Mouse (Mus musculus): ENCODE data around the gene Eogt. TPM values are rescaled to one million over a fixed set of nuclear protein-coding genes. Genes with fewer than 3 reads are reported as not detected.

Eogt gene
- polyA plus RNA-seq, 1 experiment from 2014 or later: 27.8 TPM

DNA sequence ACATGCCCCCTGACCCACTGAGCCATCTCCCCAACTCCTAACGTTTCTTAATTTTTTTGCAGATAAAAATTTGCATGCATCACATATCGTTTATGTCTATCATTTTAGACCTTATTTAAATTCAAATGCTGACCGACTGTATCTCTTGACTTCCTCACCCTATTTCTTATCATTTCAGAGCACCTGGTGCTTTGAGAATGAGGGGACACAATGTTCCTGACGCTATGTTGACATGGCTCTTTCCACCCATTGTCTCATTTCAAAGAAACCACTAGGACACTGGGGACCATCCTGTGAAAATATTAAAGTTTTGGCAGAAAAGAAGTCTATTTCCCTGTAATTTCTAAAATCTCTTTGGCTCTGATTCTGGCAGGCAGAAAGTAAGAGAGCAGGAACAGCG is 32.1 kb downstream of the Eogt start:
- Histone ChIP-seq H3K36me3 (ENCODE audit: control insufficient read depth, insufficient read depth, low read length) (peaks cover 26% of the 10 kb centered on the region), H3K27ac (ENCODE audit: low read length) (no peak overlapping the region), H3K4me3 (ENCODE audit: low read length) (no peak overlapping the region), H3K4me1 (replicated peaks; ENCODE audit: control insufficient read depth, insufficient read depth, low read length) (no peaks in the 10 kb centered on the region), H3K9me3 (ENCODE audit: control insufficient read depth, low read length) (no peaks in the 10 kb centered on the region), H3K27me3 (ENCODE audit: control insufficient read depth, insufficient read depth, low read depth, low read length) (no peaks in the 10 kb centered on the region), H3K4me2 (ENCODE audit: low read depth, low read length) (no peak overlapping the region), H3K9ac (ENCODE audit: low read length) (no peak overlapping the region)
- 74% methylated on average over 5 of the region's 5 CpGs for WGBS
- no peak for ATAC-seq (ENCODE audit: low read depth)

DNA sequence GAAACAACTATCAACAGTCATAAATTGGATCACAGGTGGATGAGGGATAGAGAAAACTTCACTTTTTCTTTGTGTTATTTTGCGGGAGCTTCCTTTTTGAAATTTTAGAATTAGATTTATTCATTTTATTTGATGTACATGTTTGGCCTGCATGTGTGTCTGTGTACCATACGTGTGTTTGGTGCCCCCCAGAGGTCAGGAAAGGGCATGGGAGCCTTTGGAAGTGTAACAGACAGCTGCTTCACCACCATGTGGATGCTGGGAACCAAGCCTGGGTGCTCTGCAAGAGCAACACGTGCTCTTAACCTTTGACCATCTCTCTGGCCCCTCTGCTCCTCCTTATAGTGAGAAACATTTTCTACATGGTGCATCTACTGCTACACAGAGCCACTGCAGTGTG is 34.2 kb downstream of the Eogt start:
- no peak for ATAC-seq (ENCODE audit: low read depth)
- Histone ChIP-seq H3K9ac (ENCODE audit: low read length) (no peak overlapping the region), H3K4me2 (ENCODE audit: low read depth, low read length) (no peak overlapping the region), H3K4me1 (replicated peaks; ENCODE audit: control insufficient read depth, insufficient read depth, low read length) (no peaks in the 10 kb centered on the region), H3K27me3 (ENCODE audit: control insufficient read depth, insufficient read depth, low read depth, low read length) (no peaks in the 10 kb centered on the region), H3K4me3 (ENCODE audit: low read length) (no peak overlapping the region), H3K27ac (ENCODE audit: low read length) (no peak overlapping the region), H3K36me3 (ENCODE audit: control insufficient read depth, insufficient read depth, low read length) (peaks cover 29% of the 10 kb centered on the region), H3K9me3 (ENCODE audit: control insufficient read depth, low read length) (no peaks in the 10 kb centered on the region)
- WGBS: 61% methylated on average over 3 of the region's 3 CpGs

DNA sequence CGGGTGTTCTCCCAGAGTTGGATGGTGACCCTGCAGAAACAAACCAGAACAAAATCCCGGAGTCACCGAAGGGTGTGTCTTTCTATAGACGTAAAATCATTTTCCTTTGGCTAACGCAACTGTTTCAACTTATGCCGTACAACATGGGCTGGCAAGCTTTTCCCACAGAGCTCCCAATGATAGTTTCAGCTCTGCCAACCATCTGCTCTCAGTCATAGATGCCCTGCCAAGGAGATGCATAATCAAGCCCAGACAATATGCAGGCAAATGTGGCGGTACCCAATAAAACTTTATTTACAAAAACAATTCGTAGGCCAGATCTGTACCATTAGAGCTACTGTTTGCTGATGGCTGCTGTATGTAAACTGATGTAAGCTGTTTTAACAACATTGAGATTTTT is 36.8 kb downstream of the Eogt start:
- H3K27me3 ChIP-seq (ENCODE audit: control insufficient read depth, insufficient read depth, low read depth, low read length): no peaks in the 10 kb centered on the region
- H3K27ac ChIP-seq (ENCODE audit: low read length): no peak overlapping the region
- no peak overlapping the region for H3K4me3 ChIP-seq (ENCODE audit: low read length)
- ATAC-seq (ENCODE audit: low read depth): no peak
- H3K9ac ChIP-seq (ENCODE audit: low read length): no peak overlapping the region
- no peaks in the 10 kb centered on the region for H3K9me3 ChIP-seq (ENCODE audit: control insufficient read depth, low read length)
- H3K4me2 ChIP-seq (ENCODE audit: low read depth, low read length): no peak overlapping the region
- WGBS: 90% methylated on average over 8 of the region's 8 CpGs
- peaks cover 23% of the 10 kb centered on the region for H3K36me3 ChIP-seq (ENCODE audit: control insufficient read depth, insufficient read depth, low read length)
- H3K4me1 ChIP-seq (replicated peaks; ENCODE audit: control insufficient read depth, insufficient read depth, low read length): no peaks in the 10 kb centered on the region

DNA sequence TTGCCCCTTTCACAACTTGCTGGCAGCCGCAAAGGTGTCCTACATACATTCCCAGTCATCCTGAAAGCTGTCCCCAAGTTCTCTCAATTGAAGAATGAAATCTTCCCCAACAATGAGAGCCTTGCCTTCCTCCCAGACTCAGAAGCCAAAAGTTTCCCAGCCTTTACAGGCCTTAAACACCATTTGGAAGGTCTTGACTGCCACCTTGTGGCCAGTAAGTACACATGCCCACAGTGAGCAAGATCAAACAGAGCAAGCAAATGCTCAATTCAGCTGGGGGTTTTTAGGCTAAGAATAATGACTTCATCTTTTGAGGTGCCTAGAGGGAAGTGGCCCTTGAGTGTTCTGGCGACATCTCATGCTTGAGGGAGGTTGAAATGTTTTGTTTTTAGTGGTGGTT is 42.2 kb downstream of the Eogt start:
- 0 out of 2 replicates have a peak, but pooled peaks cover 2% of the 10 kb centered on the region for H3K36me3 ChIP-seq (ENCODE audit: control insufficient read depth, insufficient read depth, low read length)
- H3K9me3 ChIP-seq (ENCODE audit: control insufficient read depth, low read length): no peaks in the 10 kb centered on the region
- no peak overlapping the region for H3K4me2 ChIP-seq (ENCODE audit: low read depth, low read length)
- ATAC-seq (ENCODE audit: low read depth): peak; percentile 87
- WGBS: 18% methylated on average over 2 of the region's 2 CpGs
- H3K4me3 ChIP-seq (ENCODE audit: low read length): no peak overlapping the region
- H3K4me1 ChIP-seq (replicated peaks; ENCODE audit: control insufficient read depth, insufficient read depth, low read length): no peaks in the 10 kb centered on the region; the same call in 1 of the 2 replicates
- H3K9ac ChIP-seq (ENCODE audit: low read length): no peak overlapping the region
- no peak overlapping the region for H3K27ac ChIP-seq (ENCODE audit: low read length)
- H3K27me3 ChIP-seq (ENCODE audit: control insufficient read depth, insufficient read depth, low read depth, low read length): peaks cover 6% of the 10 kb centered on the region; the same call in 1 of the 2 replicates

DNA sequence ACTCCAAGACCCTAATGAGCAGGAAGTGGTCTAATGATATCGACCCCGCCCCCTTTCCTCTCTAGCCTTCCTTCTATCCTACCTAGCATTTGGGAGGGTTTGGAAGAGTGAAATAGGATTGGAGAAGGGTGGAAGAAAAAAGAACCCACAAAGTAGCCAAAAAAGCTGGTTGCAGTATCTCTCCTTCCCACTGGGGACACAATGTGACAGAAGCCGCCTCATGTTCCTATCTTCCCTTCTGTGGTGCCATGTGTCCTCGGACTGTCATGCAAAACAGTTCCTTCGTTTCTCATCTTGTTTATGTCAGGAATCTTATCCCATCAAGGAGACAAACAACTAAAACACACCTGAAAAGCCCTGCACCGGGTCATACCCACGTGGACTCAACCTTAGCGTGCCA is 42.9 kb downstream of the Eogt start:
- Histone ChIP-seq H3K27me3 (ENCODE audit: control insufficient read depth, insufficient read depth, low read depth, low read length) (peaks cover 6% of the 10 kb centered on the region; the same call in 1 of the 2 replicates), H3K9me3 (ENCODE audit: control insufficient read depth, low read length) (no peaks in the 10 kb centered on the region), H3K4me3 (ENCODE audit: low read length) (no peak overlapping the region), H3K9ac (ENCODE audit: low read length) (no peak overlapping the region), H3K4me1 (replicated peaks; ENCODE audit: control insufficient read depth, insufficient read depth, low read length) (no peaks in the 10 kb centered on the region; the same call in 1 of the 2 replicates), H3K27ac (ENCODE audit: low read length) (no peak overlapping the region), H3K36me3 (ENCODE audit: control insufficient read depth, insufficient read depth, low read length) (no peaks in the 10 kb centered on the region), H3K4me2 (ENCODE audit: low read depth, low read length) (no peak overlapping the region)
- no peak for ATAC-seq (ENCODE audit: low read depth)
- WGBS: 65% methylated on average over 8 of the region's 8 CpGs

DNA sequence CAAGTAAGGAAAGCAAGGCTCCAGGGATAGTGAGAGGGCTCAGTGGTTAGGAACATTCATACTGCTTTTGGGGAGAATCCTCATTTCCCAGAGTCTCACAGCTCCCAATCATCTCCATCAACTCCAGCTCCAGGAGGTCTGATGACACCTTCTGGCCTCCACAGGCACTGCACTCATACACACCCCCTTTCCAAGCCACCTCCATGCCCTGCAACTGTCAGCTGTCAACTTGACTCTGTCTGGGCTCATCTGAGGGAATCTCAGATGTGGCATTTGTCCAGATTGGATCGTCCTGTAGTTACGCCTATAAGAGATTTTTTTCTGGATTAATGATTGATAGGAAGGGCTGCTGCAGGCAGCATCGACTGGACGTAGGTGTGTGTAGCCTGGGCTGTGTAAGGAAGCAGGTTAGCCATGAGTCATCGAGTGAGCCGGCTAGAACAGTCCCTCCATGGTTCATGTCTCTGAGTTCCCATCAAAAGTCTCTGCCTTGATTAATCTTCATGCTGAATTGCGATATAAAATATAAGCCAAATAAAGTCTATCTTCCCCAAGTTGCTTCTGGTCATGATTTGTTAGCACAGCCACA is 44.6 kb downstream of the Eogt start:
- H3K36me3 ChIP-seq (ENCODE audit: control insufficient read depth, insufficient read depth, low read length): no peaks in the 10 kb centered on the region
- H3K9me3 ChIP-seq (ENCODE audit: control insufficient read depth, low read length): no peaks in the 10 kb centered on the region
- H3K4me3 ChIP-seq (ENCODE audit: low read length): no peak overlapping the region
- no peak overlapping the region for H3K9ac ChIP-seq (ENCODE audit: low read length)
- H3K27ac ChIP-seq (ENCODE audit: low read length): no peak overlapping the region
- no peak overlapping the region for H3K4me2 ChIP-seq (ENCODE audit: low read depth, low read length)
- H3K4me1 ChIP-seq (replicated peaks; ENCODE audit: control insufficient read depth, insufficient read depth, low read length): no peaks in the 10 kb centered on the region; the same call in 1 of the 2 replicates
- 64% methylated on average over 7 of the region's 7 CpGs for WGBS
- H3K27me3 ChIP-seq (ENCODE audit: control insufficient read depth, insufficient read depth, low read depth, low read length): peaks cover 6% of the 10 kb centered on the region; the same call in 1 of the 2 replicates
- ATAC-seq (ENCODE audit: low read depth): no peak

DNA sequence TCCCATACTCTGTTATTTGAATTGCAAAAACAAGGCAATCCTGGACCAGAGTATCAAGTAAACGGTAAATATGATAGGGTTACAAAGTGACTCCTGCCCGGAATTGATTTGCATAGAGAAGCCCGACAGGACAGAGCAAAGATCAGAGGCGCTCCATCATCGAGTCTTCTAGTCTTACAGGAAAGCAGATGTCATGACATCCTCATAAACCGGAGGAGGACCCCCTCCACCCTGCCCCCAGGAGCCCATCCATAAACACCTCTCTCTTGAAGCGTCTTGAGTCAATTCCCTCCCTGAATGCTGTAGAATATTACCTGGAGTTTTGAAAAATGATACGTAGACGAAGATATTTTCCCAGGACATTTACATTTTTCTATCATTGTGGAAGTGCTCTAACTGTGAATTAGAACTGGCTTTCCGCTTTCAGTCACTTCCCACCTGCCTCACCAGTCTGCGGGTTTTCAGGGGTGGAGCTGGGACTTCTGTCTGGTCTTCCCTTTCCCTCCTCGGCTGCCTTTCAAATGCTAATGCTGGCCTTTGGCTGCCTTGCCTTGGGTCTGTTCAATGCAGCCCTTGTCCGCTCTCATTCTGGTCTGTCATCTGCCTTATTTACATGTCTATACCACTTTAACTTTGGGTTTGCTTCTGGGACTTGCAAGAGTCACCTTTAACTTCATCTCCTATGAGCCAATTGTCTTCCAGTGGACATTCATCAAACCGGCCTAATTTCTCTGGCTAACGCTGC is 46.9 kb downstream of the Eogt start:
- H3K4me3 ChIP-seq (ENCODE audit: low read length): no peak overlapping the region
- H3K27ac ChIP-seq (ENCODE audit: low read length): no peak overlapping the region
- no peaks in the 10 kb centered on the region; the same call in 1 of the 2 replicates for H3K4me1 ChIP-seq (replicated peaks; ENCODE audit: control insufficient read depth, insufficient read depth, low read length)
- ATAC-seq (ENCODE audit: low read depth): no peak
- H3K4me2 ChIP-seq (ENCODE audit: low read depth, low read length): no peak overlapping the region
- H3K9me3 ChIP-seq (ENCODE audit: control insufficient read depth, low read length): no peaks in the 10 kb centered on the region
- 15% methylated on average over 15 of the region's 15 CpGs for WGBS
- no peak overlapping the region for H3K9ac ChIP-seq (ENCODE audit: low read length)
- no peaks in the 10 kb centered on the region for H3K36me3 ChIP-seq (ENCODE audit: control insufficient read depth, insufficient read depth, low read length)
- H3K27me3 ChIP-seq (ENCODE audit: control insufficient read depth, insufficient read depth, low read depth, low read length): peaks cover 6% of the 10 kb centered on the region; the same call in 1 of the 2 replicates

DNA sequence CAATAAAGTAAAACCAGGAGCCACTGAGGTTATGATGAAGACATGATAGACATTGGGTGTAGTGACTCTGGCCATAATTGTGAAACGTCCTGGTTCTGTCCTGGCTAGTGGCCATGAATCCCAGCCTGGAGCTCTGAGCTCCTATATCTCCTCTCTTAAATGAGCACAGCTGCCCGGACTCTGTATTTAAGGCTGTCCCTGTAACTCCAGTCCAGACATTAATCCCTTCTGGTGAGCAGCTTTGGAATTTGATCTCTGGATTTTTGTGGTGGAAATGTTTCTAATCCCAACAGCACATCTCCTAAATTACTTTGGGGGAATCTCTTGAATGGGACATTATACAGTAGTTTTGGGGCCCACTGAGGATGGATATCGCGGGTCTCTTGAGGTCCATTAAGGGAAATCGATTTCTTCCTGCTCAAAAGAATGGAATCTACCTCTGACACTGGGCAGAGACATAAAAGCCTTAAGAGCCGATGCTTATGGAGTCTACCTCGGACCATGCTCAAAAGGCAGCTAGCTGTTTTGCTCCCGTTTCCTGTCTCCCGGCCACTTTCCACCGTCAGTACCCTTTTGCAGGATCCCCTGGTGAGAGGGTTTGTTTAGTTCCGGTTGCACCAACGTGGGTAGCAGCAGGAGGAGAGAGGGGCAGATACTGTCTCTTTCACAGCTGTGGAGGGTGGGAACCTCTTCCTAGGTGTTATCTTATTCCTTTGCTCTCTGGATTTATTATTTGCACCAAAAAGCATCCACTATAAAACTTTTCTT is 47.6 kb downstream of the Eogt start:
- Histone ChIP-seq H3K4me1 (replicated peaks; ENCODE audit: control insufficient read depth, insufficient read depth, low read length) (no peaks in the 10 kb centered on the region; the same call in 1 of the 2 replicates), H3K27ac (ENCODE audit: low read length) (no peak overlapping the region), H3K9ac (ENCODE audit: low read length) (no peak overlapping the region), H3K36me3 (ENCODE audit: control insufficient read depth, insufficient read depth, low read length) (no peaks in the 10 kb centered on the region), H3K4me2 (ENCODE audit: low read depth, low read length) (no peak overlapping the region), H3K27me3 (ENCODE audit: control insufficient read depth, insufficient read depth, low read depth, low read length) (peaks cover 6% of the 10 kb centered on the region; the same call in 1 of the 2 replicates), H3K4me3 (ENCODE audit: low read length) (no peak overlapping the region), H3K9me3 (ENCODE audit: control insufficient read depth, low read length) (no peaks in the 10 kb centered on the region)
- 20% methylated on average over 12 of the region's 12 CpGs for WGBS
- ATAC-seq (ENCODE audit: low read depth): no peak

DNA sequence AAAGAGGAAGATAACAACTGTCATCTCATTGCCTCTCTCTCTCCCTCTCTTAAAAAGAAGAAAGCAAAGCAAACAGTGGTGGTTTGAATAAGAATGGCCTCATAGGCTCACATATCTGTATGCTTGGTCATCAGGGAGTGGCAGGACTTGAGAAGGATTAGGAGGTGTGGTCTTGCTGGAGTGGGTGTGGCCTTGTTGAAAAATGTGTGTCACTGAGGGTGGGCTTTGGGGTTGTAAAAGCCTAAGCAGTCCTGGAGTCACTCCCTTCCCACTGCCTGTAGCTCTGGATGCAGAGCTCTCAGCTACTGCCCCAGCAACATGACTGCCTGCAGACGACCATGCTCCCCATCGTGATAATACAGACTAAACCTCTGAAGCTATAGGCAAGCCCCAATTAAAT is 66.6 kb downstream of the Eogt start:
- 0 out of 2 replicates have a peak, but pooled peaks cover 2% of the 10 kb centered on the region for H3K9me3 ChIP-seq (ENCODE audit: control insufficient read depth, low read length)
- H3K4me3 ChIP-seq (ENCODE audit: low read length): no peak overlapping the region
- no peak overlapping the region for H3K9ac ChIP-seq (ENCODE audit: low read length)
- 80% methylated on average over 2 of the region's 2 CpGs for WGBS
- no peak overlapping the region for H3K4me2 ChIP-seq (ENCODE audit: low read depth, low read length)
- no peaks in the 10 kb centered on the region for H3K36me3 ChIP-seq (ENCODE audit: control insufficient read depth, insufficient read depth, low read length)
- no peaks in the 10 kb centered on the region for H3K4me1 ChIP-seq (replicated peaks; ENCODE audit: control insufficient read depth, insufficient read depth, low read length)
- H3K27ac ChIP-seq (ENCODE audit: low read length): no peak overlapping the region
- no peaks in the 10 kb centered on the region for H3K27me3 ChIP-seq (ENCODE audit: control insufficient read depth, insufficient read depth, low read depth, low read length)
- ATAC-seq (ENCODE audit: low read depth): no peak

Measured in lung, embryonic 16.5 days (tissue).